Mouse (Mus musculus): ENCODE measurements around the gene Ssh2.

DNA sequence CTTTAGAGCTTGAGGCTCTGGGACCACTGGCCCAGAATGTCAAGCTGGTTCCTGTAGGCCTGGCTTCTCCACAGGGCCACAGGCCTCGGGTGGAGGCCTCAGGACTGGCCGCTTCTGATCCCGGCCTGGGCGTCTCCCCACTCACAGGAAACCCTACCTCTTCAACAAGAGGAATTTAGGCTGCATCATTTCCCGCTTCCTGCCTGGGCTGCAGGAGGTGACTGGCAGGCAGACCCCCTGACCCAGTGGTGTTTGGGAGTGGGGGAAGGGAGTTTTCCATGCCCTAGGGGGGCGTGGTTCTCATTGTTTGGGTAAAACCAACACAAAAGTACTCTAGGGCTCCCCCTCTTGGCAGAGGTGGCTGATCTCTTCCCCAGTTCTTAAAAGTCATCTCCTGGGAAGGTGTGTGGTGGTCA, 281.3 kb downstream of the Ssh2 start:
- TF ChIP-seq CHD2 (IDR thresholded peaks at IDR 0.05; ENCODE audit: low read depth, low read length) (no peak), HCFC1 (IDR thresholded peaks at IDR 0.05; ENCODE audit: borderline replicate concordance, insufficient read depth, low read length) (no peak), ZNF384 (IDR thresholded peaks at IDR 0.05; ENCODE audit: low read depth, low read length) (no peak), MAFK (IDR thresholded peaks at IDR 0.05; ENCODE audit: insufficient read depth, low read depth, low read length) (no peak), ZC3H11A (IDR thresholded peaks at IDR 0.05; ENCODE audit: borderline replicate concordance, low read depth, low read length) (no peak)

All from ES-E14 (cell line).